Mouse (Mus musculus) liver, adult 10 weeks (tissue): ENCODE data around the gene Cc2d2a. TPM values are rescaled to one million over a fixed set of nuclear protein-coding genes. Genes with fewer than 3 reads are reported as not detected.

Experiments used
- polyA plus RNA-seq: library from polyadenylated mRNA; stranded (reverse); fragments of 350-450 nt; fragmentation: Illumina TruSeq; extraction: RNeasy Lipid Tissue Mini Kit (QIAGEN cat#74804); gene quantifications from one replicate; pipeline ENCODE4 v1.2.3, GENCODE M21; 2014; ENCODE audit warnings: low read depth, low replicate concordance

Cc2d2a gene
- 2.5 TPM for polyA plus RNA-seq

DNA sequence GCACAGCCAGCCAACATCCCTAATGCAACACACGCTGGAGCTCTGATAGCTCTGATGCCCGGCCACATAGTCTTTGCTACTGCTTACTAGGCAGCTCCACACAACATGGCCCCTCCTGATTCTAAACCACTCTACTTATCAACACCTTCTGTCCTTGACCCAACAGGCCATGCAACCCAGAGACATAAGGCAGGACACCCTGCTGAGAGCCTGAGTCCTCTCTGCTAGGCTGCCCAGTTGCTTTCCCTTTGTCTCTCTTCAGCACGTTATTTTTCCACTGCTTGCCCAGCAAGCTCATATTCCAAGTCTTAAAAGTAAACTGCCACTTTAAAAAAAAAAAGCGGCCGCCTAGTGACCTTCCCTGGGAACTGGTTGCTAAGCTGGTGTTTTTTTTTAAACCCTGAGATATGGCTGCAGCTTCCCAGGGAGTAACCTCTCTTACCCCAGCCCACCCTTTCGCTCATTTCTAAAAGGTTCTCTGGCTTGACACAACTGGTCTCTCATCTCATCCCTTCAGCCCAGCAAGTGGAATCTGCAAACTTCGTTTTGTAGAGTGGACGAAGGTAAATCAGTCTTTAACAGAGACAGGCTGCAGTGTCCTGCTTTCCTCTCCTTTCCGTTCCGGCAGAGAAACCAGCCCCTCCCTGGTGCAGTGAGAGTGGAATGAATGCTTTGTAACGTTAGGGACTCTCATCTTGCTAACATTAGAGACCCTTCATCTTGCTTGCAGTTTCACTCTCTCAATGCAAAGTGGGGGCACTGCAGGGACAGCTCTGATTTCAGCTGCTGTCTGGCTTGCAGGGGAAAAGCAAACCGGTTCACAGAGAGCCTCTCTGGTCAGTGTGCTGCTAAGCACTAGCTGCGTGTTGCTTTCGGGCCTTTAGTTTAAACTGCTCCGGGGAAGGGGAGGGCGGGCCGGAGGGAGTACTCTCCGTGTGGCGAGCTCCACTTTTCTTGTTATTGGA lies at the start of gene Cc2d2a:
Gene Cc2d2a, plus strand, starts transcription at position 350 of the 965 bp plus-strand sequence.

Other genes with a start within 250 kb of the Cc2d2a start
- gene C1qtnf7, start 146.8 kb upstream of the Cc2d2a start, polyA plus RNA-seq, result 1.1 TPM
- 1.5 TPM for gene Bst1, start 156.5 kb downstream of the Cc2d2a start, polyA plus RNA-seq
- gene Fbxl5, start 159.3 kb downstream of the Cc2d2a start, polyA plus RNA-seq, result 56.6 TPM
- gene Cd38, start 206.2 kb downstream of the Cc2d2a start, polyA plus RNA-seq, result 18.5 TPM